Mouse (Mus musculus): ENCODE measurements around the gene Pygo2. TPM values are rescaled to one million over a fixed set of nuclear protein-coding genes. Genes with fewer than 3 reads are reported as not detected.

Gene Pygo2
- 61.7 and 87.5 TPM in 2 replicates for polyA plus RNA-seq (2012; rRNA removed)

- peak; percentile 54 for TF ChIP-seq POLR2A (IDR thresholded peaks at IDR 0.05; ENCODE audit: low read depth, low read length)
- TF ChIP-seq CTCF (IDR thresholded peaks at IDR 0.05; ENCODE audit: extremely low read depth, insufficient read length, insufficient replicate concordance, low read depth, low read length) = no peak
- WGBS = 2% methylated on average over 68 of the region's 68 CpGs
- Histone ChIP-seq H3K36me3 (ENCODE audit: control insufficient read depth, insufficient read depth, low read length) (peaks cover 36% of the 10 kb centered on the region), H3K4me1 (ENCODE audit: control insufficient read depth, insufficient read depth, insufficient read length, low read length) (peaks cover 2% of the 10 kb centered on the region), H3K27ac (ENCODE audit: insufficient read depth, low read depth, low read length) (peak within 1 kb of the TSS; percentile 19; the same call in 1 of the 2 replicates), H3K27me3 (ENCODE audit: control insufficient read depth, insufficient read depth, low read length) (no peaks in the 10 kb centered on the region), H3K4me3 (ENCODE audit: low read depth, low read length) (peak within 1 kb of the TSS; percentile 84)
Observed at GRCm38 (mm10) chr3:89430171-89431159, at the start of gene Pygo2. TSS of gene Pygo2 (plus strand) at chr3:89430214.

- WGBS = 90% methylated on average over 14 of the region's 14 CpGs
- Histone ChIP-seq H3K27me3 (ENCODE audit: control insufficient read depth, insufficient read depth, low read length) (no peaks in the 10 kb centered on the region), H3K36me3 (ENCODE audit: control insufficient read depth, insufficient read depth, low read length) (peaks cover 77% of the 10 kb centered on the region), H3K27ac (ENCODE audit: insufficient read depth, low read depth, low read length) (no peak overlapping the region), H3K4me1 (ENCODE audit: control insufficient read depth, insufficient read depth, insufficient read length, low read length) (peaks cover 42% of the 10 kb centered on the region), H3K4me3 (ENCODE audit: low read depth, low read length) (no peak overlapping the region)
- TF ChIP-seq CTCF (IDR thresholded peaks at IDR 0.05; ENCODE audit: extremely low read depth, insufficient read length, insufficient replicate concordance, low read depth, low read length) (no peak), POLR2A (IDR thresholded peaks at IDR 0.05; ENCODE audit: low read depth, low read length) (no peak)
Observed at GRCm38 (mm10) chr3:89380291-89380690, 49.7 kb upstream of the Pygo2 start.

DNA sequence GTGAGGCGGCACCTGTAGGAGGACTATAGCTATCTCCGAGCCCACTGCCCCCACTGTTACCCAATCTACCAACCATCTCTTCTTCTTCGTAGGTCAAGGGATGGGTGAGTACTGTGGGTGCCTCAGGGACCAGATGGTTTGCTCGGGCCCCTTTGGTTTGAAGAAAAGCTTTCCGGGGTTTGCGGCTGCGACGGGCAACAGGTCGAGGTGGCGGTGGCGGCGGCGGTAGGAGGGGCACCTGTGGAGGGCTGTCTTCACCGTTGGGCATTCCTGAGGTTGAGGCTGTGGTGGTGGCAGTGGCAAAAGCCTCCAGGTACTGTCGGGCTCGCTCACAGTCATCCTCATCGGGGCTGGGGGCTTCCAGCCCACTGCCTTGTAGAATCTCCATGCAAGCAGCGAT lies 49.3 kb upstream of the Pygo2 start:
- H3K4me3 ChIP-seq (ENCODE audit: low read depth, low read length) = no peak overlapping the region
- H3K4me1 ChIP-seq (ENCODE audit: control insufficient read depth, insufficient read depth, insufficient read length, low read length) = peaks cover 45% of the 10 kb centered on the region
- no peaks in the 10 kb centered on the region for H3K27me3 ChIP-seq (ENCODE audit: control insufficient read depth, insufficient read depth, low read length)
- no peak overlapping the region for H3K27ac ChIP-seq (ENCODE audit: insufficient read depth, low read depth, low read length)
- 92% methylated on average over 18 of the region's 18 CpGs for WGBS
- peaks cover 80% of the 10 kb centered on the region for H3K36me3 ChIP-seq (ENCODE audit: control insufficient read depth, insufficient read depth, low read length)
- TF ChIP-seq POLR2A (IDR thresholded peaks at IDR 0.05; ENCODE audit: low read depth, low read length) (no peak), CTCF (IDR thresholded peaks at IDR 0.05; ENCODE audit: extremely low read depth, insufficient read length, insufficient replicate concordance, low read depth, low read length) (no peak)

DNA sequence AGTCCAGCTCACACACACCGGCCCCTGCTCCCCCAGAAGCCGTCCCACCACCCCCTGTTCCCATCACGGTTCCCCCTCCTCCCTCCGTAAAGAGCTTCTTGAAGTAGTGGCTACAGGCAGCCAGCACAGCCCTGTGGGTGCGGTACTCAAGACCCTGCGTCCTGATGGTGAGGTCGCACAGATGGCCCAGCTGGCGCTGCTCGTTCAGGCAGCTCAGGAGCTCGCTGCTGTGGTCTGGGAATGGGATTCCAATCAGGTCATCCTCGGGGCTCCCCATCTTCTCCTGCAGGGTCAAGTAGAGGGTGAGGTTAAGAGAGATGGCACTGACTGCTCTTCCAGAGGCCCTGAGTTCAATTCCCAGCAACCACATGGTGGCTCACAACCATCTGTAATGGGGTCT lies 48.8 kb upstream of the Pygo2 start:
- no peak overlapping the region for H3K27ac ChIP-seq (ENCODE audit: insufficient read depth, low read depth, low read length)
- no peak overlapping the region for H3K4me3 ChIP-seq (ENCODE audit: low read depth, low read length)
- WGBS = 91% methylated on average over 11 of the region's 11 CpGs
- no peak for TF ChIP-seq POLR2A (IDR thresholded peaks at IDR 0.05; ENCODE audit: low read depth, low read length)
- no peak for TF ChIP-seq CTCF (IDR thresholded peaks at IDR 0.05; ENCODE audit: extremely low read depth, insufficient read length, insufficient replicate concordance, low read depth, low read length)
- peaks cover 51% of the 10 kb centered on the region for H3K4me1 ChIP-seq (ENCODE audit: control insufficient read depth, insufficient read depth, insufficient read length, low read length)
- no peaks in the 10 kb centered on the region for H3K27me3 ChIP-seq (ENCODE audit: control insufficient read depth, insufficient read depth, low read length)
- H3K36me3 ChIP-seq (ENCODE audit: control insufficient read depth, insufficient read depth, low read length) = peaks cover 84% of the 10 kb centered on the region

- Histone ChIP-seq H3K27me3 (ENCODE audit: control insufficient read depth, insufficient read depth, low read length) (no peaks in the 10 kb centered on the region), H3K27ac (ENCODE audit: insufficient read depth, low read depth, low read length) (no peak overlapping the region), H3K36me3 (ENCODE audit: control insufficient read depth, insufficient read depth, low read length) (peaks cover 82% of the 10 kb centered on the region), H3K4me1 (ENCODE audit: control insufficient read depth, insufficient read depth, insufficient read length, low read length) (peaks cover 57% of the 10 kb centered on the region), H3K4me3 (ENCODE audit: low read depth, low read length) (no peak overlapping the region)
- no peak for TF ChIP-seq CTCF (IDR thresholded peaks at IDR 0.05; ENCODE audit: extremely low read depth, insufficient read length, insufficient replicate concordance, low read depth, low read length)
- no peak for TF ChIP-seq POLR2A (IDR thresholded peaks at IDR 0.05; ENCODE audit: low read depth, low read length)
- WGBS = 84% methylated on average over 9 of the region's 9 CpGs
Observed at GRCm38 (mm10) chr3:89382033-89382882, 47.8 kb upstream of the Pygo2 start.

- peaks cover 60% of the 10 kb centered on the region for H3K4me1 ChIP-seq (ENCODE audit: control insufficient read depth, insufficient read depth, insufficient read length, low read length)
Observed at GRCm38 (mm10) chr3:89382950-89383349, 47.1 kb upstream of the Pygo2 start.

More at GRCm38 (mm10) chr3:89382950-89383349, 47.1 kb upstream of the Pygo2 start:
- Histone ChIP-seq H3K36me3 (ENCODE audit: control insufficient read depth, insufficient read depth, low read length) (peaks cover 76% of the 10 kb centered on the region), H3K27ac (ENCODE audit: insufficient read depth, low read depth, low read length) (no peak overlapping the region), H3K27me3 (ENCODE audit: control insufficient read depth, insufficient read depth, low read length) (no peaks in the 10 kb centered on the region), H3K4me3 (ENCODE audit: low read depth, low read length) (no peak overlapping the region)
- WGBS = 77% methylated on average over 5 of the region's 5 CpGs
- TF ChIP-seq CTCF (IDR thresholded peaks at IDR 0.05; ENCODE audit: extremely low read depth, insufficient read length, insufficient replicate concordance, low read depth, low read length) (no peak), POLR2A (IDR thresholded peaks at IDR 0.05; ENCODE audit: low read depth, low read length) (no peak)

Data from small intestine, adult 2 months (tissue).